Mouse (Mus musculus) spleen, adult 12 weeks (tissue): ENCODE measurements at regions not wholly inside any gene's neighbourhood (a gene's known extent, or its start where the extent isn't known, plus 50 kb on each side); places are given as distances from the start of the nearest gene placed in this dataset.

Source experiments
- DNase-seq: peaks from one replicate; pipeline ENCODE4 v3.0.0; 2022; ENCODE audit warnings: low spot score

GRCm38 (mm10) chr16:8351424-8351823 is 73.5 kb downstream of the Tmem114 start:
- no peak for DNase-seq

GRCm38 (mm10) chr16:8349148-8349547 is 75.8 kb downstream of the Tmem114 start:
- DNase-seq = no peak

DNA sequence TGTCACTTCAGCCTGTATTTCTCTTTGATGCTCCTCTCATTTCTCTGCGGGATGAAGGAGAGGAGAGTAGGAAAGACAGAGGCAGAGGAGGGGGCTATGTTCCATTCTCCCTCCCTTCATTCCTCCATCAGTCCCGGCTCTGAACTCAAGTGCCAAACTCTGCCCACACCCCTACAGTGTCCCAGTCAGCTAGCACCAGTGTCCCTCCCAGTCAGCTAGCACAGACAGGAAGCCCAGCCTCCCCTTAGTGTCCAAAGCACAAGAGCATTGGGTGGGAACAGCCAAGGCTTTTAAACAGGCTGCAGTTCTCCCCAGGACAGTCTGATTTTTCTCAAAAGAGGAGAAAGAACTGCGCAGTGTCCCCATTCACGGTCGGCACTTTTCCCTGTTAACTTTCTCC is 76.3 kb downstream of the Tmem114 start:
- no peak for DNase-seq

- DNase-seq = no peak
Measured at GRCm38 (mm10) chr16:8345216-8345615, 79.7 kb downstream of the Tmem114 start.

- DNase-seq = no peak
Measured at GRCm38 (mm10) chr16:8333081-8333710, 91.7 kb downstream of the Tmem114 start.

- no peak for DNase-seq
Measured at GRCm38 (mm10) chr16:8311996-8312395, 112.9 kb downstream of the Tmem114 start.

DNA sequence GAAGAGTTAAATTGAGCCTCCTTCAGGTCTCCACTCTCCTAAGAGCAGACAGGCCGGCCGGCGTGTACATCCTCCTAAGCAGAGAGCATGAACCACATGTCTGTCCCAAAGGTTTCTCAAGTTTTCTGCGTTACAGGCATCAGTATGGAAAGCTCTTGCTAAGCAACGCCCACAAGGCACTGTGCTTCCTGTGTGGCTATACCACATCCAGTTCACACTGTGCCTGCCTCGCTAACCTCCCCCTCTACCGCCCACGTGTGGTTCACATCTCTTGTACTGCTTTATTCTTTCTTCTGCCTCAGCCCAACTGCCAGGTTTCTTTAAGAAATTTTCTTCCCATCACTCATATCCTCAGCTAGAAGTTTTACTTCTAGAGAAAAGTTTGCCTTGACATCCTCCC is 118.5 kb downstream of the Tmem114 start:
- peak; percentile 5 for DNase-seq
